Mouse (Mus musculus) olfactory bulb, adult 2 months (tissue): ENCODE results near the gene Ifit1bl2.

Source experiments
- CTCF ChIP-seq: fragments of 200-500 bp; IDR thresholded peaks from 2 replicates; pipeline ENCODE4 v1.5.1; 2012; ENCODE audit warnings: low read depth, mild to moderate bottlenecking, low read length, moderate library complexity; ENCODE audit not compliant: insufficient read depth
- POLR2A ChIP-seq: fragments of 200-500 bp; IDR thresholded peaks from 2 replicates; pipeline ENCODE4 v1.6.1; 2012; ENCODE audit warnings: mild to moderate bottlenecking, low read depth, low read length, moderate library complexity; ENCODE audit not compliant: insufficient read depth

GRCm38 (mm10) chr19:34650276-34650675 is 9.7 kb upstream of the Ifit1bl2 start:
- no peak for TF ChIP-seq CTCF
- no peak for TF ChIP-seq POLR2A
